Mouse (Mus musculus) midbrain, postnatal 0 days (tissue): ENCODE measurements around the gene Kalrn. TPM values are rescaled to one million over a fixed set of nuclear protein-coding genes. Genes with fewer than 3 reads are reported as not detected.

Source experiments
- ATAC-seq: fragments of 200-750 bp; cut with Nextera tagmentation; 2 replicates; pipeline ENCODE4 v1.8.0; 2017; ENCODE audit warnings: moderate number of reproducible peaks, mild to moderate bottlenecking, moderate TSS enrichment, moderate library complexity; ENCODE audit not compliant: low FRiP score
- DNase-seq: peaks from one replicate; pipeline ENCODE4 v3.0.0-alpha.2; 2015; ENCODE audit warnings: low spot score
- H3K27ac ChIP-seq: fragments of 300-500 bp; sonication (generic); 2 replicates; pipeline ENCODE4 v1.5.1; 2014; ENCODE audit warnings: low read depth, mild to moderate bottlenecking, low read length, mixed read lengths
- H3K27me3 ChIP-seq: fragments of 300-500 bp; sonication (generic); 2 replicates; pipeline ENCODE4 v1.6.1; 2014; ENCODE audit warnings: low read length, control low read depth, mixed read lengths; ENCODE audit not compliant: insufficient read depth
- H3K36me3 ChIP-seq: fragments of 300-500 bp; sonication (generic); 2 replicates; pipeline ENCODE4 v1.6.1; 2014; ENCODE audit warnings: low read length, control low read depth, mixed read lengths; ENCODE audit not compliant: insufficient read depth
- H3K4me1 ChIP-seq: fragments of 300-500 bp; sonication (generic); 2 replicates; pipeline ENCODE4 v1.6.1; 2014; ENCODE audit warnings: mild to moderate bottlenecking, control low read depth, antibody characterized with exemption, low read length, mixed read lengths; ENCODE audit not compliant: insufficient read depth
- H3K4me2 ChIP-seq: fragments of 300-500 bp; sonication (generic); 2 replicates; pipeline ENCODE4 v1.6.1; 2014; ENCODE audit warnings: low read depth, mild to moderate bottlenecking, low read length, mixed read lengths; ENCODE audit not compliant: poor library complexity, severe bottlenecking
- H3K4me3 ChIP-seq: fragments of 300-500 bp; sonication (generic); 2 replicates; pipeline ENCODE4 v1.5.1; 2014; ENCODE audit warnings: low read depth, mild to moderate bottlenecking, low read length, moderate library complexity
- H3K9ac ChIP-seq: fragments of 300-500 bp; sonication (generic); replicated peaks from 2 replicates; pipeline ENCODE4 v1.6.1; 2014; ENCODE audit warnings: mild to moderate bottlenecking, low read length, moderate library complexity, mixed read lengths; ENCODE audit not compliant: poor library complexity, severe bottlenecking
- H3K9me3 ChIP-seq: fragments of 300-500 bp; sonication (generic); 2 replicates; pipeline ENCODE4 v1.6.1; 2016; ENCODE audit warnings: low read length, control low read depth
- CTCF ChIP-seq: IDR thresholded peaks from 2 replicates; pipeline ENCODE4 v1.5.1; 2016; ENCODE audit warnings: antibody characterized with exemption, mild to moderate bottlenecking
- WGBS: fragments of 180-500 bp; shearing (Covaris S2); extraction: QIAGEN DNeasy Blood & Tissue Kit; methylation state at CpG from one replicate; pipeline ENCODE4 v1.1.7; 2014; 5-methylcytosine and 5-hydroxymethylcytosine counted together
- polyA plus RNA-seq: library from polyadenylated mRNA; unstranded; fragments of >200 nt; fragmentation: Nextera tagmentation; extraction: Ambion mirVana; gene quantifications from 2 replicates; pipeline ENCODE4 v1.2.1, GENCODE M21; 2015
- total RNA-seq: library from RNA; depleted of rRNA; stranded (reverse); fragments of >200 nt; gene quantifications from 2 replicates; pipeline ENCODE4 v1.2.3, GENCODE M21; 2014

Kalrn gene
- total and polyA plus RNA-seq, 2 experiments from 2014 or later = 23.6 to 128 TPM

DNA sequence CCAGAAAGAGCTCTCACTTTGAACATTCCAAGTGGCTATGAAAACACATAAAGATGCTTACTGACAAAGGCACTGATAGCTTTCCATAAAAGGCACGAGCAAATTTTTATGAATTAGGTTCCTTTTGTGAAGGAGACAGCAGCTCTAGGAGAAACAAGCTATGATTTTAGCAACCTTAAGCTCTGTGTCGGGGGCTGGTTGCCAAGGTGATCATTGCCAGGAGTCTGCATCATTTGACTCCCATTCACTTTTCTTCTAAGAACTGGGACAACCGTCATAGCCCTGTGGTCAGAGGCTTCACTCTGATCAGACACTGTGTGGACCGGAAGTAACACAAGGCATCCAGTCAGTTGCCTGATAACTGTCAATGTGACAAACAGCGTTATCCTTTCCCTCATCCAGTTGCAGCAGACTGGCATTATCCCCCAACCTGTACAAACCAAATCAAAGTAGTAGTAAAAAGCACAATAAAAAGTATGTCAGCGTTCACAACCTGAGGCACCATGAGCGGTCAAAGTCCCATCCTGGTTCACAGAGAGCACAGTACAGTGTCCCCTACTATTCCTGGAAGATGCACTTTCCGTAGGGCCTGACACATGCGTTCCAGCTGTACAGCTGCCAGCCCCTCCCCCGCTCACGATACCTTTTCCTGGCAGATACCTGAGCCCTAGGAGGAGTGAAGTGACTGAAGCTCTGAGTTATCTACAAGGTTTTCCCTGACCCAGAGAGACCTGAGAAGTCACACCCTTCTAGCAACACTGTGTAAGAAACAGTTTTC lies 253.1 kb downstream of the Kalrn start:
- no peaks in the 10 kb centered on the region; the same call in 1 of the 2 replicates for H3K36me3 ChIP-seq
- TF ChIP-seq CTCF = no peak
- no peaks in the 10 kb centered on the region for H3K27me3 ChIP-seq
- H3K4me2 ChIP-seq = no peak overlapping the region
- no peak overlapping the region for H3K4me3 ChIP-seq
- DNase-seq (peak; percentile 46), ATAC-seq (no peak)
- no peaks in the 10 kb centered on the region for H3K9me3 ChIP-seq
- WGBS = 68% methylated on average over 11 of the region's 11 CpGs
- no peak overlapping the region for H3K9ac ChIP-seq
- H3K27ac ChIP-seq = no peak overlapping the region
- peaks cover 16% of the 10 kb centered on the region for H3K4me1 ChIP-seq

DNA sequence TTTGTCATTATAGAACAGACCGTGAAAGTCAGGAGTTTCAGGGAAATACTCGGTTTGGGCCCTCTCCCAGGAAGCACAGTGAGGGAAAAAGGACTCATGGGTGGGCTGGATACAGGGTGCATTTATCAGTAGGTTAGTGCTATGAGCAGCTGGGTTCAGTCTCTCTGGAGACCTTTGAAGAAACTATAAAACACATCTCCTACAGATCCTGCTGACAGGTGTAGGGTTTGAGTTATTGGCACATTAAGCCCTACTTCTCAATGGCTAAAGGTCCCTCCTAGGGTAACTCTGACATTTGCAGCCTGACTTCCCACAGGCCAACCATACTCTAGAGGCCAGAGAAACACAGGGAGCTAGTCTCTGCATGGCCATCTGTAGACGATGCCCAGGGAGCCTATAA lies 256.2 kb downstream of the Kalrn start:
- H3K27ac ChIP-seq = no peak overlapping the region
- H3K36me3 ChIP-seq = peaks cover 3% of the 10 kb centered on the region; the same call in 1 of the 2 replicates
- no peak overlapping the region for H3K9ac ChIP-seq
- no peak for ATAC-seq
- no peak for TF ChIP-seq CTCF
- DNase-seq = no peak
- peaks cover 16% of the 10 kb centered on the region for H3K4me1 ChIP-seq
- 45% methylated on average over 3 of the region's 3 CpGs for WGBS
- H3K9me3 ChIP-seq = no peaks in the 10 kb centered on the region
- no peak overlapping the region for H3K4me2 ChIP-seq
- H3K4me3 ChIP-seq = no peak overlapping the region
- H3K27me3 ChIP-seq = no peaks in the 10 kb centered on the region

DNA sequence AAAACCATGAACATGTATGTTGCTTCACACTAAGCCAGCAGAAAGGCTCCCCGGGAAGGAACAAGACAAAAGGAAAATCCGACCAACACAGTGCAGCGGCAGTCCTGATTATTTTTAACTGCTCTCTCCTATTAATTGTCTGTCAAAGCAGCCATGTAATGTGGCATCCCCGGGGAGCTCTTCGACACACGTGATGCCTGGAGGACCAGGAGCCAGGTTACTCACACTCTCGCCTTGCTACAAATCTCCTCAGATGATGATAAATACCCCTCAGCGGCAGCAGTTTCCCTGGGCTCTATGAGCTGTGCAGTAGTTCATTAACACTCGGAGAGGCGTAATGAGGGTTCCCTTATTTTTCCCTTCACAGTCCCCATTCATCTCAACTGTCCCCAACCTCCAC lies 257.1 kb downstream of the Kalrn start:
- peak overlapping the region; percentile 40 for H3K27ac ChIP-seq
- H3K4me1 ChIP-seq = peaks cover 16% of the 10 kb centered on the region
- WGBS = 24% methylated on average over 10 of the region's 10 CpGs
- no peak overlapping the region for H3K4me3 ChIP-seq
- H3K9me3 ChIP-seq = no peaks in the 10 kb centered on the region
- H3K4me2 ChIP-seq = peak overlapping the region; percentile 2; the same call in 1 of the 2 replicates
- H3K36me3 ChIP-seq = peaks cover 3% of the 10 kb centered on the region; the same call in 1 of the 2 replicates
- H3K27me3 ChIP-seq = no peaks in the 10 kb centered on the region
- DNase-seq (peak; percentile 72), ATAC-seq (no peak)
- H3K9ac ChIP-seq = no peak overlapping the region
- TF ChIP-seq CTCF = no peak

- no peaks in the 10 kb centered on the region for H3K27me3 ChIP-seq
- DNase-seq (no peak), ATAC-seq (no peak)
- H3K4me2 ChIP-seq = no peak overlapping the region
- no peak for TF ChIP-seq CTCF
- H3K27ac ChIP-seq = no peak overlapping the region
- peaks cover 12% of the 10 kb centered on the region for H3K36me3 ChIP-seq
- WGBS = 95% methylated on average over 10 of the region's 10 CpGs
- H3K4me3 ChIP-seq = no peak overlapping the region
- H3K9ac ChIP-seq = no peak overlapping the region
- no peaks in the 10 kb centered on the region for H3K9me3 ChIP-seq
- peaks cover 4% of the 10 kb centered on the region for H3K4me1 ChIP-seq
Observed at GRCm38 (mm10) chr16:34314071-34314470, 259.3 kb downstream of the Kalrn start.

DNA sequence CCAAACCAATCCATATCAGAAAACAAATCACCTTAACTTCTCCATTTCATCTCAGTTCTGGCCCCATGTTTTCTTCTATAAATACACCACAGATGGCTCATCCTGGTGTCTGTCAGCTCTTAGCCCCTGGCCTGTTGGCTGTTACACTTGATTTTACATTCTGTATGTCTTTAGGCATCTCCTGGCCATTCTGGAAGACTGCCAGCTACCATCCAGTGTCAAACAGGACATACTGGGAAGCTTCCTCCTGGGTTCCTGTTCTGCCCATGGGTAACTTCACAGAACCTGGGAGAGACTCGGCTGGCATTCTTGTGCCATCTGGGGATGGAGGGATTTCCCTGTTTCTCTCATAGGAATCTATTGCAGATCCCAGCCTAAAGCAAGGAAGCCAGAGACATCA lies 261.8 kb downstream of the Kalrn start:
- Histone ChIP-seq H3K9ac (no peak overlapping the region), H3K27me3 (no peaks in the 10 kb centered on the region), H3K27ac (no peak overlapping the region), H3K9me3 (no peaks in the 10 kb centered on the region), H3K4me1 (peaks cover 3% of the 10 kb centered on the region), H3K4me2 (no peak overlapping the region), H3K4me3 (no peak overlapping the region), H3K36me3 (peaks cover 23% of the 10 kb centered on the region)
- ATAC-seq (no peak), DNase-seq (peak; percentile 41)
- TF ChIP-seq CTCF = no peak
- 68% methylated on average over 1 of the region's 1 CpGs for WGBS

DNA sequence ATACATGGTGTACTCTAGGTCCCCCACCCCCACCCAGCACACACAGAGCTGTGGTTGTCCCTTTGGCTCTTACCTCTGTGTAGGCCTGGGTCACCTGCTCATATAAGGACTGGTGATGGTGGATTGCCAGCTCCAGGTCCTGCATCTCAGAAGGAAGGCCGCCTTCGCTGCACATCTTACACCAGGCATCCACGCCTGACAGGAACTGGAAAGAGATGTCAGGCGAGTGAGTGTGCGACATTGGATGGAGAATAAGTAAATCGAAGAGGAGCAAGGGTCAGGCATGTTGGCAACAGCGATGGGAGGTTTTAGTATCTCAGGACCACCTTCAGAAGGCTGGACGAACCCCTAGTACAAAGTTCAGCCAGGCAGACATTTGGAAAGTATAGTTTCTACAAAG lies 263.0 kb downstream of the Kalrn start:
- DNase-seq (no peak), ATAC-seq (no peak)
- Histone ChIP-seq H3K9ac (no peak overlapping the region), H3K27ac (no peak overlapping the region), H3K4me1 (no peaks in the 10 kb centered on the region), H3K4me3 (no peak overlapping the region), H3K9me3 (no peaks in the 10 kb centered on the region), H3K4me2 (no peak overlapping the region), H3K27me3 (no peaks in the 10 kb centered on the region), H3K36me3 (peaks cover 30% of the 10 kb centered on the region)
- TF ChIP-seq CTCF = no peak
- WGBS = 94% methylated on average over 8 of the region's 8 CpGs
